Mouse (Mus musculus): ENCODE measurements around the gene 1700061G19Rik. TPM values are rescaled to one million over a fixed set of nuclear protein-coding genes. Genes with fewer than 3 reads are reported as not detected.
"Not testable (repeated sequence)": the region's sequence is repeated elsewhere in the genome, so short reads cannot be mapped to it uniquely, and the experiment has no call there.

Gene 1700061G19Rik
- total and polyA plus RNA-seq, 3 experiments, result 0.08 to 0.29 TPM; not detected in 1

DNA sequence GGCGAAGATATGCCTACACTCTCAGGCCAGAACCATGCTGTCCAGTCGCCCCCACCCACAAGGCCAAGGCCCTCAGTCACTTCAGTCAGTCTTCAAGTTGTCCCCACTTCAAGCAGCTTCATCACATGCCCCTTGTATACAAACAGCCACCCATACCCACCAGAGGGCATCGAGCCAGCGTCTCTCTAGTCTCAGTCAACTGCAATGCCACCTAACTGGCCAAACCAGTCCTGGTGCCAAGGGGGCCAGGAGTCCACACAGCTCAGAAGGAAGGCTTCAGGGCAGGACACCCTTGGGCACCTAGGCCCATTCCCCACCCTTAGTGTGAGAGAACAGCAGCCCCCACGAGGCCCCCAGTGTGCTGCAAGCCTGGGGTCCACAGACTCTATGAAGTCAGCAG is 31.8 kb downstream of the 1700061G19Rik start:
- peaks cover 54 to 94% of the 10 kb centered on the region in 2 experiments for H3K36me3 ChIP-seq (replicated peaks in 1 of 2; ENCODE audit: control insufficient read depth in 1 of 2, insufficient read depth in 1 of 2, low read length in 1 of 2)
- peaks cover 0 to 30% of the 10 kb centered on the region in 2 experiments; a peak in 3 of 4 replicates for H3K4me1 ChIP-seq (ENCODE audit: control insufficient read depth in 1 of 2, insufficient read depth in 2 of 2)
- H3K27ac ChIP-seq (ENCODE audit: insufficient read depth, low read depth), result no peak overlapping the region
- no peak for TF ChIP-seq EP300 (IDR thresholded peaks at IDR 0.05; ENCODE audit: low read length)
- TF ChIP-seq E2F4 (IDR thresholded peaks at IDR 0.05; ENCODE audit: insufficient replicate concordance, low read depth, low read length), result no peak
- no peak for TF ChIP-seq KAT2A (IDR thresholded peaks at IDR 0.05; ENCODE audit: insufficient replicate concordance, low read length)
- H3K4me3 ChIP-seq (replicated peaks in 1 of 3; ENCODE audit: low read depth in 2 of 3, low read length in 2 of 3, poor library complexity in 1 of 3), result no peak overlapping the region
- no peaks in the 10 kb centered on the region for H3K9me3 ChIP-seq (replicated peaks; ENCODE audit: low read length)
- H3K4me2 ChIP-seq (ENCODE audit: insufficient read depth, low read depth, poor library complexity, severe bottlenecking), result no peak overlapping the region
- H3K27me3 ChIP-seq (replicated peaks), result no peaks in the 10 kb centered on the region
- no peak overlapping the region for H3K9ac ChIP-seq (ENCODE audit: insufficient read depth, low read depth)
- H3K79me2 ChIP-seq (replicated peaks; ENCODE audit: control insufficient read depth, extremely low read depth, insufficient read depth, poor library complexity, severe bottlenecking), result no peaks in the 10 kb centered on the region; the same call in 1 of the 2 replicates
- DNase-seq (ENCODE audit: extremely low read depth), result no peak
- dilution Hi-C loops (cut with MboI; ENCODE audit: extremely low pct_ligation_motif_present, extremely low pct_unique_long_range_greater_than_20kb, low sequenced_read_pairs) (no loop called here), in situ Hi-C loops (cut with MboI; ENCODE audit: low pct_ligation_motif_present, low pct_unique_long_range_greater_than_20kb, low sequenced_read_pairs) (no loop called here)

GRCm38 (mm10) chr17:56907887-56908286 is 32.6 kb downstream of the 1700061G19Rik start:
- Histone ChIP-seq H3K4me3 (replicated peaks in 1 of 3; ENCODE audit: low read depth in 2 of 3, low read length in 2 of 3, poor library complexity in 1 of 3) (no peak overlapping the region), H3K36me3 (replicated peaks in 1 of 2; ENCODE audit: control insufficient read depth in 1 of 2, insufficient read depth in 1 of 2, low read length in 1 of 2) (peaks cover 47 to 93% of the 10 kb centered on the region in 2 experiments), H3K9me3 (replicated peaks; ENCODE audit: low read length) (no peaks in the 10 kb centered on the region), H3K79me2 (replicated peaks; ENCODE audit: control insufficient read depth, extremely low read depth, insufficient read depth, poor library complexity, severe bottlenecking) (no peaks in the 10 kb centered on the region; the same call in 1 of the 2 replicates), H3K4me1 (ENCODE audit: control insufficient read depth in 1 of 2, insufficient read depth in 2 of 2) (peaks cover 0 to 30% of the 10 kb centered on the region in 2 experiments; a peak in 3 of 4 replicates), H3K4me2 (ENCODE audit: insufficient read depth, low read depth, poor library complexity, severe bottlenecking) (no peak overlapping the region), H3K27me3 (replicated peaks) (no peaks in the 10 kb centered on the region), H3K9ac (ENCODE audit: insufficient read depth, low read depth) (no peak overlapping the region), H3K27ac (ENCODE audit: insufficient read depth, low read depth) (no peak overlapping the region)
- DNase-seq (ENCODE audit: extremely low read depth), result no peak
- in situ Hi-C loops (cut with MboI; ENCODE audit: low pct_ligation_motif_present, low pct_unique_long_range_greater_than_20kb, low sequenced_read_pairs) (no loop called here), dilution Hi-C loops (cut with MboI; ENCODE audit: extremely low pct_ligation_motif_present, extremely low pct_unique_long_range_greater_than_20kb, low sequenced_read_pairs) (no loop called here)
- TF ChIP-seq GABPA (IDR thresholded peaks at IDR 0.05; ENCODE audit: insufficient replicate concordance, low read depth, low read length) (no peak), JUN (IDR thresholded peaks at IDR 0.05; ENCODE audit: insufficient read depth, low read depth, low read length) (no peak), MEF2A (IDR thresholded peaks at IDR 0.05; ENCODE audit: borderline replicate concordance, low read depth, low read length) (no peak)

- peaks cover 34 to 94% of the 10 kb centered on the region in 2 experiments for H3K36me3 ChIP-seq (replicated peaks in 1 of 2; ENCODE audit: control insufficient read depth in 1 of 2, insufficient read depth in 1 of 2, low read length in 1 of 2)
- H3K4me2 ChIP-seq (ENCODE audit: insufficient read depth, low read depth, poor library complexity, severe bottlenecking); H3K27ac ChIP-seq (ENCODE audit: insufficient read depth, low read depth); H3K27me3 ChIP-seq (replicated peaks); dilution Hi-C loops (cut with MboI; ENCODE audit: extremely low pct_ligation_motif_present, extremely low pct_unique_long_range_greater_than_20kb, low sequenced_read_pairs); in situ Hi-C loops (cut with MboI; ENCODE audit: low pct_ligation_motif_present, low pct_unique_long_range_greater_than_20kb, low sequenced_read_pairs); H3K9me3 ChIP-seq (replicated peaks; ENCODE audit: low read length); DNase-seq (ENCODE audit: extremely low read depth); H3K4me3 ChIP-seq (replicated peaks in 1 of 3; ENCODE audit: low read depth in 2 of 3, low read length in 2 of 3, poor library complexity in 1 of 3); H3K79me2 ChIP-seq (replicated peaks; ENCODE audit: control insufficient read depth, extremely low read depth, insufficient read depth, poor library complexity, severe bottlenecking); H3K9ac ChIP-seq (ENCODE audit: insufficient read depth, low read depth): not testable (repeated sequence)
- H3K4me1 ChIP-seq (ENCODE audit: control insufficient read depth in 1 of 2, insufficient read depth in 2 of 2), result peaks cover 0 to 30% of the 10 kb centered on the region in 2 experiments; a peak in 3 of 4 replicates
Observed at GRCm38 (mm10) chr17:56909764-56910163, 34.5 kb downstream of the 1700061G19Rik start.

All from CH12.LX (cell line).